Mouse (Mus musculus): ENCODE measurements around the gene Ltbp1. TPM values are rescaled to one million over a fixed set of nuclear protein-coding genes. Genes with fewer than 3 reads are reported as not detected.

The Ltbp1 gene
- polyA plus RNA-seq, 1 experiment, result 4.7 TPM

- Histone ChIP-seq H3K4me1 (ENCODE audit: control insufficient read depth, insufficient read depth, low read length) (no peaks in the 10 kb centered on the region), H3K27ac (ENCODE audit: insufficient read depth, low read length) (no peak overlapping the region), H3K4me3 (ENCODE audit: insufficient read depth, low read length) (no peak overlapping the region)
- TF ChIP-seq CTCF (IDR thresholded peaks at IDR 0.05; ENCODE audit: extremely low read depth, insufficient read depth, low read length), result no peak
- TF ChIP-seq POLR2A (IDR thresholded peaks at IDR 0.05; ENCODE audit: extremely low read depth, insufficient read depth, low read length), result no peak
These were observed 10.1 kb upstream of the Ltbp1 start for GRCm38 (mm10) chr17:74995266-74995665.

GRCm38 (mm10) chr17:75000066-75000465 lies 5.3 kb upstream of the Ltbp1 start:
- Histone ChIP-seq H3K27ac (ENCODE audit: insufficient read depth, low read length) (no peak overlapping the region), H3K4me3 (ENCODE audit: insufficient read depth, low read length) (no peak overlapping the region), H3K4me1 (ENCODE audit: control insufficient read depth, insufficient read depth, low read length) (no peaks in the 10 kb centered on the region)
- TF ChIP-seq CTCF (IDR thresholded peaks at IDR 0.05; ENCODE audit: extremely low read depth, insufficient read depth, low read length) (no peak), POLR2A (IDR thresholded peaks at IDR 0.05; ENCODE audit: extremely low read depth, insufficient read depth, low read length) (no peak)

GRCm38 (mm10) chr17:75004820-75005219 lies 548 bp upstream of the Ltbp1 start:
- H3K4me3 ChIP-seq (ENCODE audit: insufficient read depth, low read length), result peak overlapping the region; percentile 44
- TF ChIP-seq POLR2A (IDR thresholded peaks at IDR 0.05; ENCODE audit: extremely low read depth, insufficient read depth, low read length) (no peak), CTCF (IDR thresholded peaks at IDR 0.05; ENCODE audit: extremely low read depth, insufficient read depth, low read length) (peak; percentile 52)
- no peak overlapping the region for H3K27ac ChIP-seq (ENCODE audit: insufficient read depth, low read length)
- H3K4me1 ChIP-seq (ENCODE audit: control insufficient read depth, insufficient read depth, low read length), result no peaks in the 10 kb centered on the region

GRCm38 (mm10) chr17:75005685-75006680 lies 615 bp downstream of the Ltbp1 start:
- no peak for TF ChIP-seq CTCF (IDR thresholded peaks at IDR 0.05; ENCODE audit: extremely low read depth, insufficient read depth, low read length)
- TF ChIP-seq POLR2A (IDR thresholded peaks at IDR 0.05; ENCODE audit: extremely low read depth, insufficient read depth, low read length), result no peak
- Histone ChIP-seq H3K4me3 (ENCODE audit: insufficient read depth, low read length) (peak overlapping the region; percentile 44), H3K4me1 (ENCODE audit: control insufficient read depth, insufficient read depth, low read length) (no peaks in the 10 kb centered on the region), H3K27ac (ENCODE audit: insufficient read depth, low read length) (no peak overlapping the region)

- Histone ChIP-seq H3K4me3 (ENCODE audit: insufficient read depth, low read length) (no peak overlapping the region), H3K4me1 (ENCODE audit: control insufficient read depth, insufficient read depth, low read length) (peaks cover 2% of the 10 kb centered on the region; the same call in 1 of the 2 replicates), H3K27ac (ENCODE audit: insufficient read depth, low read length) (no peak overlapping the region)
- TF ChIP-seq POLR2A (IDR thresholded peaks at IDR 0.05; ENCODE audit: extremely low read depth, insufficient read depth, low read length), result no peak
- TF ChIP-seq CTCF (IDR thresholded peaks at IDR 0.05; ENCODE audit: extremely low read depth, insufficient read depth, low read length), result no peak
These were observed 5.6 kb downstream of the Ltbp1 start for GRCm38 (mm10) chr17:75010955-75011354.

- TF ChIP-seq POLR2A (IDR thresholded peaks at IDR 0.05; ENCODE audit: extremely low read depth, insufficient read depth, low read length), result no peak
- no peak for TF ChIP-seq CTCF (IDR thresholded peaks at IDR 0.05; ENCODE audit: extremely low read depth, insufficient read depth, low read length)
- H3K27ac ChIP-seq (ENCODE audit: insufficient read depth, low read length), result no peak overlapping the region
- peaks cover 2% of the 10 kb centered on the region; the same call in 1 of the 2 replicates for H3K4me1 ChIP-seq (ENCODE audit: control insufficient read depth, insufficient read depth, low read length)
- no peak overlapping the region for H3K4me3 ChIP-seq (ENCODE audit: insufficient read depth, low read length)
These were observed 7.8 kb downstream of the Ltbp1 start for GRCm38 (mm10) chr17:75013211-75013610.

- TF ChIP-seq POLR2A (IDR thresholded peaks at IDR 0.05; ENCODE audit: extremely low read depth, insufficient read depth, low read length) (no peak), CTCF (IDR thresholded peaks at IDR 0.05; ENCODE audit: extremely low read depth, insufficient read depth, low read length) (no peak)
- peaks cover 2% of the 10 kb centered on the region; the same call in 1 of the 2 replicates for H3K4me1 ChIP-seq (ENCODE audit: control insufficient read depth, insufficient read depth, low read length)
- no peak overlapping the region for H3K4me3 ChIP-seq (ENCODE audit: insufficient read depth, low read length)
- H3K27ac ChIP-seq (ENCODE audit: insufficient read depth, low read length), result no peak overlapping the region
These were observed 8.5 kb downstream of the Ltbp1 start for GRCm38 (mm10) chr17:75013868-75014267.

- peaks cover 2% of the 10 kb centered on the region; the same call in 1 of the 2 replicates for H3K4me1 ChIP-seq (ENCODE audit: control insufficient read depth, insufficient read depth, low read length)
- H3K27ac ChIP-seq (ENCODE audit: insufficient read depth, low read length), result no peak overlapping the region
- no peak for TF ChIP-seq POLR2A (IDR thresholded peaks at IDR 0.05; ENCODE audit: extremely low read depth, insufficient read depth, low read length)
- TF ChIP-seq CTCF (IDR thresholded peaks at IDR 0.05; ENCODE audit: extremely low read depth, insufficient read depth, low read length), result no peak
- H3K4me3 ChIP-seq (ENCODE audit: insufficient read depth, low read length), result no peak overlapping the region
These were observed 9.4 kb downstream of the Ltbp1 start for GRCm38 (mm10) chr17:75014601-75015356.

GRCm38 (mm10) chr17:75015546-75015945 lies 10.2 kb downstream of the Ltbp1 start:
- Histone ChIP-seq H3K4me1 (ENCODE audit: control insufficient read depth, insufficient read depth, low read length) (peaks cover 2% of the 10 kb centered on the region; the same call in 1 of the 2 replicates), H3K27ac (ENCODE audit: insufficient read depth, low read length) (no peak overlapping the region), H3K4me3 (ENCODE audit: insufficient read depth, low read length) (no peak overlapping the region)
- TF ChIP-seq POLR2A (IDR thresholded peaks at IDR 0.05; ENCODE audit: extremely low read depth, insufficient read depth, low read length), result no peak
- no peak for TF ChIP-seq CTCF (IDR thresholded peaks at IDR 0.05; ENCODE audit: extremely low read depth, insufficient read depth, low read length)
